Mouse (Mus musculus) spleen, adult 18-20 months (tissue): ENCODE measurements around the gene Hs3st5.
"Not testable (repeated sequence)": the region's sequence is repeated elsewhere in the genome, so short reads cannot be mapped to it uniquely, and the experiment has no call there.

Source experiments
- DNase-seq, 2 experiments: peaks; one replicate each; pipeline ENCODE4 v3.0.0; 2022; ENCODE audit warnings: mixed read lengths in 2 of 2

Hs3st5 gene

DNA sequence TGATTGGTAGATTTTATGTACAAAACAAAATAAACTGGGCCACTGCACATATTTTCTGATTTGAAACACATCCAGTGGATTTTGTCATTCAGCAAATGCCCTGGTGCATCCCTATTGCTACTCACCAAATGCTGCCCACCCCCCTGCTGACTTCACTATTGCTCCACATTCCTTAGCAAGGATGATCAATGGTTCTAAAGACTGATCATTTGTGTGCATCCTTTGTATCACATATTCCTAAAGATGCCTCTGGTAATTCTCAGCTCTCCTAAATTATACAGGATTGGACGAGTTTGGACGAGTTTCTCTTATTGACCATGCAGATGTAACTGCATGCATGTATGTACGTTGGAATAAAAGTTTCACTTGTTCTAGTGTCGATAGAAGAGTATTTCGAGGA lies 52.1 kb downstream of the Hs3st5 start:
- no peak for DNase-seq

DNA sequence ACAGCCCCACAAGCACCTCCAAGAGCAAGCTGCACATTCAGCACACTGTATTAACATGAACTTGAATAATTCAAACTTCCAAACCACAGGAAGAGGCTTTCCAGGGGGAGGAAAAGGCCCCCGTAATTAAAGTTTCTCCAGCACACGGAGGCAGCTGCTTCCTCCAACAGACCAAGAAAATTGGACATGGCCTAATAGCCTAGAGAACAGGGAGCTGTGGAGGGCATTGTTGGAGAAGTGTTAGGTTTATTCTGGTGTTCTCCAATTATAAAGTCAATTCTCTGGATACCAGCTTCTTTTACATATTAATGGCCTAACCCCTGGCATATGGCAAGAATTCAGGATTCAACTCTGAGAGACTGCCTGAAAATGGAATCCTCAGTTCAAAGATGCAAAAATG lies 60.6 kb downstream of the Hs3st5 start:
- no peak for DNase-seq

DNA sequence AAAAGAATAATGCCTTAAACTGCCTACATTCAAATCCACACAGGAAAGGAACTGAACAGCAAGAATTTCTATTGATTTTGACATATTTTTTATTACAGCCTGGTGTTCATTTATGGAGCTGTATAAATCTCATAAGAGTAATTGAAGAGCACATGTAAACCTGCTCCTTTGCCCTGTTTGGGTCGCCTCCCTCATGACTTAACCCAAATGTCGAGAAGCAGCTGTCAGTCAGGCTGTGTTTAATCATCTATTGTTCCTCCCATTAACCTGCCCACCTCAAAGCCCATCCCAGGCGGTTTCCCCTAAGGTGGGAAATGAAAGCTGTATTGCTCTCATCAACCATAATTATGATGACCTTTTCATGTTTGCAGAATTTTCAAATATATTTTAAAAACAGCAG lies 65.9 kb downstream of the Hs3st5 start:
- no peak for DNase-seq

GRCm38 (mm10) chr10:36578375-36579145 lies 71.9 kb downstream of the Hs3st5 start:
- DNase-seq = no peak

- DNase-seq = no peak
These were observed 103.8 kb downstream of the Hs3st5 start for GRCm38 (mm10) chr10:36610400-36610799.

DNA sequence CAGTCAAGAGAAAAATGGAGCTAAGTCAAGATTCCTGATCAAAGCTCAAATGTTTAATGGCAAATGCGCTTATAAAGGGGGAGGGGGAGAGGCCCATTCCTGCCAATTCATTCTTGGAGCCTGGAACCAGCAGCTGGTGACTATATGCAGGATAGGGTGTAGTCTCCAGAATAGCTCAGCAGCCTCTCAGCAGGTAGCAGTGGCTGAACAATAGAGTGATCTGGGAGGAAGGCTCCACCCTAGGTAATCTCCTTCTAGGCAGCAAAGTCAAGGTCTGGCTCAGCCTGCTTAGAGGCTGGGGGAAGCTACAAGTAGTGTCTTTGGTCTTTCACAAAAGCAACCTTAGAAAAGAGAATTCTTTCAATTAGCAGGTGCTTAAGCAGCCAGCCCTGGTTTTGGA lies 104.8 kb downstream of the Hs3st5 start:
- not testable (repeated sequence) for DNase-seq

DNA sequence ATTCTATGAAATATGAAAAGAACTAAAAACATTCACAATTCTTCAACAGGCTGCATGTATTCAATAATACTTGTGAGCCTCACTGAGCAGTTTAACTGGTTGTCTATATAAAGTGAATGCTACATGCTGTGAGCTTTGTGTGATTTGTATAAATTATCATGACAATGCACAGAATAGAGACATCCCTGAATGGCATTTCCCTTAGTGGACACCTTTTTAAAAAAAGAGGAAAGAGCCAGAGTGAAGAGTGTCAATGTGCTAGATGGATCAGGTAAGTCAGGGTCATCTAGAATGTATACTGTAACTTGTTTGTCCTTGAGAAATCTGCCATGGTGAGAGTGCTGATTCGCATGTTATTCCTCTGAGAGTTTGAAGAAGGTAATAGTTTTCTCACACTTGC lies 116.4 kb downstream of the Hs3st5 start:
- no peak for DNase-seq

DNA sequence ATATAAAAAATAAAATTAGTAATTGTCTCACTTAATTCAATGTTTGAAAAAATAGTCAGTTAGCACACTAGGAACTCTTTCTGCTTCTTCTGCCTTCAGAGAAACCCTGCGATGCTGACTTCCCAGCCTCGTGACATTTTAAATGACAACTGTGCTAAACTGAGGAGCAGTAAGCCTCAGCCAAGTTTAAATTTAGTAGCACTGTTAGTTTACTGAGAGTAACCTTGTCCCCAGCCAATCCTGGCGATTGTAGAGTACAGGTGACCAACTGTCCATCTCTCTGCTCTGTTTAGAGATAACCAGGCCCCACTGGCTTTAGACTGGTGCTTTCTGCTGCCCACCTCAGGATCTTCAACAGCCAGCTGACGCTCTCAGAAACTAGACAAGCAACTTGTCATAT lies 121.3 kb downstream of the Hs3st5 start:
- no peak for DNase-seq

- DNase-seq = no peak
These were observed 125.1 kb downstream of the Hs3st5 start for GRCm38 (mm10) chr10:36631746-36632145.

DNA sequence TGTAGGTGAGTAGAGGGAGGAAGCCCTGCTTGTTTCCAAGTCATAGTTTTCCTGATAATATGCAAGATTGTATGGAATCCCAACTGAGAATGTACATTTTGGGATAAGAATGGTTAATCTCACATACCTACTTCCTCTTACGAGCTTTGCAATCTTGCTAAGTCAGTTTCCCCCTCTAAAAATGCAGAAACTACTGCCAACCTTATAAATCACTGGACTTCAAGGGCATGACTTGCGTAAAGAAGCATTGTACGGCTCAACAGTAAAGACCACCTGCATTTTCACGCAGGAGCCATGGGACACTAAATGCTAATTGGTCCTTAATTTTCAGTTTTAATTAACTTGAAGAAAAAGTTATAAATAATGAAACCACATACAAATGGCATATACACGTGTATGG lies 144.0 kb downstream of the Hs3st5 start:
- no peak for DNase-seq

DNA sequence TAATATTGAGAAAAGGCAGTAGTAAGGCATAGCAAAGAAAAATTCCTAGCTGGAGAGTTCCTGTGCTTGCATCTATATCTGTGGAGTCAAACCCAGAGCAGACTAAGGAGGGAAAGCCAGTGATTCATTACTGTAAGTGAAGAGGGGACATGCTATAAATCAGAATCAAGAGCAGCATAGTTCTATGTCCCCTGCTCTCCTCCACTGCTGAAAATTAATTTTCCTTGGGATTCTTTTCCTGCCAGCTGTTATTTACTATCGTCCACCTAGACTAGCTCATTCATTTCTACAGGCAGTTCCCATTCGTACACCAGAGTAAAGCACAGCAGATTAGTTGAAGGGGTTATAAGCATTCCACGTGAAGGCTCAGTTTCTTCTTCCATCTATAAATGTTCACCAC lies 207.4 kb downstream of the Hs3st5 start:
- DNase-seq = no peak

DNA sequence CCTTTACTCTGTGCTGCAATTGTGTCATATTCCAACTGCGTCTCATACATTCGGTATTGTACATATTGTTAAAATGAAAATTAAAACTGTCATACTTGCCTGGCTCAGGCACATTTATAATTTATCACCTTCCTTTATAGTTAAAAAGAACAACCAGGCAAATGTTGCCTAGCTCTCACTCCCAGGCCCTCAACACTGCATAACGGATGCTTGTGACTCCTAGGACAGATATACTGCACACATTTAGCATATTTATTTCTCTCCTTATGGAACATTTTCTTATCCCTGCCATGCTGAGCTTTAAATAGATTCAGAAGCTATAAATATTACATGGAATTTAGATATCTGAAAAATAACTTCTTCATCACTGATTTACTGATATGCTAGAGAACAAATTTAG lies 219.6 kb downstream of the Hs3st5 start:
- DNase-seq = no peak

DNA sequence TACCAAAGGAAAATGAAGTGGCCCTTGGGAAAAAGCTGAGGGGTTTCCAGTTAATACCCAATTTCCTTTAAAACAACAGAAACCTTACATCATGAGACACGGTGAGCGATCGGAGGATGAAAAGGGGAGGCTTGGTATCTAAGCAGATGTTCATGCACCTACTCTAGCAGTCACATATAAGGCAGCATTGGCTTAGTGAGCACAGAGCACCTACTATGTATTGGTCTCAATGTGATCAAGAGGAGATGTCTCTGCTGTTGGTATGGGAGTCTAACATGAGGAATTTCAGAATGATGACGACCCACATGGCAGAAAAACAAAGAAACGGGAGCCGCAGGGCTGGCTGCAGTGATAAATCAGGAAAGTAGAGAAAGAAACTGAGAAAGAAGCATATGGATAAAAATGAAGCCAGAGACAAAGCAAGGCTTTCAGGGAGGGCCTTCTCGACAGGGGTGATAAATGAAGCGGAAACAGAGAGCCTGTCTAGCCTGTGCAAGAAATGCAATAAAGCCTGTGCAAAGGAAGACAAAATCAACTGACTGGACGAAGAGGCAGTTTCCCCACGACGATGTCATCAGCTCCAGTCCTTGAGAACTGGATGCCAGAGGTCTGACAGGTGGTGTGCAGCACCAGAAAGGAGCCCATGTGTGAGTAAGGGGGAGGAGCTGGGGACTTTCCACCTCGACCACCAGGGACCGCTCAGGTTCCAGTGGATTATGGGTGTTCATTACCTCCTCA lies 222.9 kb downstream of the Hs3st5 start:
- DNase-seq = no peak

GRCm38 (mm10) chr10:36739375-36739774 lies 232.8 kb downstream of the Hs3st5 start:
- no peak for DNase-seq

GRCm38 (mm10) chr10:36750021-36750420 lies 243.4 kb downstream of the Hs3st5 start:
- no peak for DNase-seq

DNA sequence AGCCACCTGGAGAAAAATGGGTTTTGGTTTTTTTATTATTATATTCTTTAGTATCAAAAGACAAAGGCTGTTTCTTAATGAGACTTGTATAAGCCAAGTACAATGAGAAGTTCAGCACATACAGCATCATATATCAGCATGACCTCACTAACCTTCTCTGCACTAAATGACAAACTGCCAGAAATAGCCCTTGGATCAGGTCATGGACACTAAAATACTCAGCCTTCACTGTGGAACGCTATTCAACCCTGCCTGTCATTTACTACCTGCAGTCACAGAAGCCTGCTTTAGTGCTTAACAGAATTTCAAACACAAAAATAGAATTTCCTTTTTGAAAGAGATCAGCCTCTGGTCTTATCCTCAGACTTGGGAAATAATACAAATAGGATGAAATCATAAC lies 247.9 kb downstream of the Hs3st5 start:
- no peak for DNase-seq

DNA sequence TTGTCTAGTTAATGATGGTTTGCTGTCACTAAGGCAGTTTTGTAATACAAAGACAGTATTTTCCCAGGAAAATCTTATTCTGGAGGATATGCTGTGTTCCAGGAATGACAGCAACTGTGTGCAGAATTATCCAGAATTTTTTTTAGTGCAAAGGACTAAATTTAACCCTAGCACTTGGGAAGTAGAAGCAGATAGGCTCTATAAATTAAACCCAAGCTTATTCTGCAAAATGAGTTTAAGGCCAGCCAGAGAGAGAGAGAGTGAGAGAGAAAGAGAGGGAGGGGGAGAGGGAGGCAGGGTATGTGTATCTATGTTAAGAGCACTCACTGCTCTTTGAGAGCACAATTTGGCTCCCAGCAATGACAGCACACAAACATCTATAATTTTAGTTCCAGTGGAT lies 267.0 kb downstream of the Hs3st5 start:
- DNase-seq = no peak

GRCm38 (mm10) chr10:36774898-36775297 lies 268.3 kb downstream of the Hs3st5 start:
- DNase-seq = no peak

DNA sequence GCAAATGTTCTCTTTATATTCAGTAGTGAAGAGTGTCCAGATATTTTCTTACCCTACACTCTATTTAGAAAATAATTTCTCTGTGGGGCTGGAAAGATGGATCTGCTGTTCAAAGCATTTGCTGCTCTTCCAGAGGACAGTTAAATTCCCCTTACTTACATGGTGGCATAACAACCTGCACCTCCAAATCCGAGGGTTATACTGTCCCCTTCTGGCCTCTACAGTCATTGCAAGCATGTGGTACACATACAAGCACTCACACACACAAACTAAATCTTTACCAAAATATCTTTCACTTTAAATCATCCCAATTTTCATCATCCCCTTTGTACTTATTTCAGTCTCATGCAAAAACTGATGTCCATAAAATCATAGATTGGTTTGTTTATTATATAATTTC lies 275.0 kb downstream of the Hs3st5 start:
- DNase-seq = no peak

- DNase-seq = no peak
These were observed 280.4 kb downstream of the Hs3st5 start for GRCm38 (mm10) chr10:36786970-36787369.

GRCm38 (mm10) chr10:36791771-36792170 lies 285.2 kb downstream of the Hs3st5 start:
- no peak for DNase-seq

- DNase-seq = no peak
These were observed 288.7 kb downstream of the Hs3st5 start for GRCm38 (mm10) chr10:36795311-36795710.

DNA sequence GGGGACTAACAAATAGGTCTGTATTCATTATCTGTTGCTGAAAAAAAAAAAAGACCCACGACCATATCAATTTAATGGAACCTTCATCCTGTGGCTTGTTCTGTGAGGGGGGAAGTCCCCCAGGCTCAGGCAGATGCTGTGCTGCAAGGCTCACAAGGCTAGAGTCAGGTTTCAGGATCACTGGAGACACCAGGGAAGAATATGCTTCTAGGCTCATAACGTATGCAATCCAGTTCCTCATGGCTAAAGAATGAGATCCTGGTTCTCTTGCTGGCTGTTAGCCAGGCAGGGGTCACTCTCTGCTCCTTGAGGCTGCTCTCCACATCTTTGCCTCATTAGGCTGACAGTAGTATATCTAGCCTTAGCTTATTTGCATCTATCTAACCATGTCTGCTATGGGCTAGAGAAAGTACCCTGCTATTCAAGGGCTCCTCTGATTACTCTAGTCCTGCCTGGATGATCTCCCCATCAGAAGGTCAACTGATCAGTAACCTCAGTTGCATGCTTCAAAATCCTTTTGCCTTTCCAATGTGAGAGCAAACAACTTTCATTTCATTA lies 294.4 kb downstream of the Hs3st5 start:
- DNase-seq = no peak

GRCm38 (mm10) chr10:36803705-36804104 lies 297.1 kb downstream of the Hs3st5 start:
- DNase-seq = no peak
